Mouse (Mus musculus): ENCODE data around the gene Eif2a. TPM values are rescaled to one million over a fixed set of nuclear protein-coding genes. Genes with fewer than 3 reads are reported as not detected.

The Eif2a gene
- total RNA-seq (2023), result 10 to 100 TPM; 67.4 to 69.8 TPM

DNA sequence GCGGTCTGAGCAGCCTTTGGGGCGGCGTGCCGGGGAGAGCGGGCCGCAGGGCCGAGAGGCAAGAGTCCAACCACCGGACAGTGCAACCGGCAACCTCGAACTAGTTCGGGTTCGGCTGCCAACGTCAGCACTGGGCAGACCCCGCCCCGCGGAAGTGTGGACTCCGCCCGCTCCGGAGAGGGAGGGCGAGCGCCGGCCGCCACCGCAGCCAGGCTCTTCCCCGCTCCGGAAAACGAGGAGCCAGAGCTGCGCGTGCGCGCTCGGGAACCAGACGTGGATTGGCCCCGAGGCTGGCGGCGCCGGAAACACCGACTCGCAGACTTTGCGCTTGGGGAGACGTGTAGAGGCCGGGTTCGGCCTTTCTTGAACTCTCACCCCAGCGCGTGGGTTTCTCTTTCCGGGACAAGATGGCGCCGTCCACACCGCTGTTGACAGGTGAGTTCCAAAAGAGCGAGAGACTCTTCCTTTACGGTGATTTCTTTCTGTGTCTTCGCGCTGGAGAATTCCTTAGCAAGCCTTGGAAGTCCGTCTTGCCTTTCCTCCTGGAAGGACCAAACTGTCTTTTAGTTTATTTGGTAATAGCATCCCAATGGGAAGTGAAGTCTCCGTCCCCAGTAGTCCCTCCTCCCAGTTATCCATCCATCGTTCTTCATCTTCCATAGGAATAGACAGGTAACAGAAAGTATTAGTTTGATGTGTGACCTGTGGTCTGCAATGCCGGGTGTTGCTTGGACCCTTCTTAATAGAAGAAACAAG, at the start of gene Eif2a, which contains the start of gene Serp1:
Eif2a (plus strand) TSS at position 170 of the 756 bp plus-strand sequence.
Serp1 (minus strand) TSS at position 241 of the 756 bp plus-strand sequence.

DNA sequence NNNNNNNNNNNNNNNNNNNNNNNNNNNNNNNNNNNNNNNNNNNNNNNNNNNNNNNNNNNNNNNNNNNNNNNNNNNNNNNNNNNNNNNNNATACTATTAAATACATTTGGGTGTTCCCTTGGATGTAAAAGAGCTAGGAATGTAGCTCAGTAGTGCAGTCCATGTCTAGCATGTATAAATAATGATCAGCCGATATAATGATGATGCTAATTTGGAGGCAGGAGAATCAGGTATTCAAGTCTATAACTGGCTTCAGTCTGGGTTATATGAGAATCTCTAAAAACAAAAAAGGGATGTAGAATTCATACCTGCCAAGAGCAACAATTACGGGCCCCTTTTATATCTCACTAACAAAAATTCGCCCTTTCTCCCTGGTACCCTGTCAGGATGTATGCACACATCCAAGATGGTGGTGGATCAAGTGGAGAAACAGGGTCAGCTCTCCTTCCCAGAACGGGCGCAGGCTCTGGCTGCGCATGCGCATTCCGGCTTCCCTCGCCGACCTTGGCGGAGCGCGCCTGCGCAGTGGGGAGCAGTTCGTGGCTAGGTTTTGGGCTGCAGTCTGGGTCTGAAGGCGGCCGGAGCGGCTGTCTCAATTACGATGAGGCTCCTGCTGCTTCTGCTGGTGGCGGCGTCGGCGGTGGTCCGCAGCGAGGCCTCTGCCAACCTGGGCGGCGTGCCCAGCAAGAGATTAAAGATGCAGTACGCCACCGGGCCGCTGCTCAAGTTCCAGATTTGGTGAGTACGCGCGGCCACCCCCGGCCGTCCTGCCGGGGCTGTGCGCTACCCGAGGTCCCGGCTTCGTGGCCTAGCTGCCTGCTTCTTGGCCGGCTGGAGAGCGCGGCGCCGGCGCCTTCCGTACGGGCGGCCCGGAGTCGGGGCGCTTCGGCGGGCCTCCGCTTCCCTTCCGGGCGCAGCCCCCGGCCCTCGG, 50.8 kb downstream of the Eif2a start, which contains the start of gene Selenot:
Selenot (plus strand) TSS at position 500 of the 930 bp plus-strand sequence.

Other genes starting within 250 kb of the Eif2a start
- gene Tsc22d2, start 111.1 kb upstream of the Eif2a start, total RNA-seq (2023), result 10 to 100 TPM; 49.3 to 54.4 TPM
- 10 to 100 TPM; 50.8 to 52.0 TPM for gene Serp1, start 71 bp downstream of the Eif2a start, total RNA-seq (2023)
- gene Selenot, start 50.8 kb downstream of the Eif2a start, total RNA-seq (2023), result 100 to 1,000 TPM; 127 to 128 TPM
- not detected for gene Erich6, start 111.4 kb downstream of the Eif2a start, total RNA-seq (2023)
- gene Siah2, start 166.6 kb downstream of the Eif2a start, total RNA-seq (2023), result 10 to 100 TPM; 59.7 to 66.5 TPM